Mouse (Mus musculus): Measurements from ENCODE around the gene Tubal3. TPM values are rescaled to one million over a fixed set of nuclear protein-coding genes. Genes with fewer than 3 reads are reported as not detected.
"Not testable (repeated sequence)": the region's sequence is repeated elsewhere in the genome, so short reads cannot be mapped to it uniquely, and the experiment has no call there.

Gene Tubal3
- polyA plus RNA-seq, 1 experiment from 2014 or later: 0.12 TPM

DNA sequence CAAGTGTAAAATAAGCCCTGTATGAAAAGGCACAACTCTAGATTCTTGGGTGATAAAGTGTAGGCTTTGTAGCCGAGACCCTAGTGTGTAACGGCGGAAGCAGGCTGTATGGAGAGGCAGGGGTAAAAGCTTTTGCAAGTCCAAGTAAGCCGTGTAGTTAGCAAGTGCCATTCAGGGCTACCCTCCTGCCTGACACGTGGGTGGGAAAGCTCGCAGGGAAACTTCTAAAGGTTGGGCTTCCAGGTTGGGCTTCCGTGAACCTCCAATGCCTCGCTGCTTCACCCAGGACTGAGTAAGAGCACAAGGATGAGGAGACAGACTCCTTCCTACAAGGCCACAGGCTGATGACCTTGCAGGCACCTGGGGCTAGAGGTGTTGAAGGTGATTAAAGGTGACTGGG, 23.5 kb upstream of the Tubal3 start:
- no peak overlapping the region for H3K4me3 ChIP-seq
- 81% methylated on average over 8 of the region's 8 CpGs for WGBS
- H3K9me3 ChIP-seq: no peaks in the 10 kb centered on the region
- no peaks in the 10 kb centered on the region for H3K27me3 ChIP-seq (ENCODE audit: insufficient read depth, poor library complexity, severe bottlenecking)
- no peak for DNase-seq (ENCODE audit: low spot score)
- H3K27ac ChIP-seq: no peak overlapping the region
- H3K36me3 ChIP-seq: peaks cover 31% of the 10 kb centered on the region
- H3K4me1 ChIP-seq (replicated peaks): peaks cover 20% of the 10 kb centered on the region; the same call in 1 of the 2 replicates

DNA sequence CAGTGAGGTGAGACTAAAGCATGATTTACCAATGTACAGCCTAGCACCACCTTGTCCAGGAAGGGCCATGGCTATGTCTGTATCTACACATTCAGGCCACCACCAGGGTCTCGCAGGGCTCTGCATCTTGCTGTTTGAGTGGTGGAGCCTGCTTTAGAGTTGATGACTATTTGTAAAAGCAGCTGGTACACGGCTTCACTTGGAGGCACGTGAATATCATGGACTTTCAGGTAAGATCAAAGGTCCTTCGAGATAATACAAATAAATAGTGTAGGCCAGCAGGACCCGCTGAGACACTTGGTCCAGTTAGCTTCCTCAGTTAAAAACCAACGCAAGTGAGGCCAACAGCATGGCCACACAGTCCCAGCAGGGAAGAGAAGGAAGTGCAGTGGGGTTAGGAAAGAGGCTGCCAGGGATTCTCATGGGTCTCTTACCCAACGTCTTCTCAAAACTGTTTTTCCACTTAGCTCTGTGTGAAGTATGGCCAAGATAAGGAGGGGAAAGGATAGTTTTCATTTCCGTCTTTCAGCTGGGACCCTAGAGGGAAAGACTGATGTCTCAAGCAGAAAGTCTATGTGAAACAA, 22.6 kb upstream of the Tubal3 start:
- no peaks in the 10 kb centered on the region for H3K27me3 ChIP-seq (ENCODE audit: insufficient read depth, poor library complexity, severe bottlenecking)
- DNase-seq (ENCODE audit: low spot score): no peak
- WGBS: 84% methylated on average over 8 of the region's 8 CpGs
- H3K4me3 ChIP-seq: no peak overlapping the region
- H3K36me3 ChIP-seq: peaks cover 36% of the 10 kb centered on the region
- no peaks in the 10 kb centered on the region for H3K9me3 ChIP-seq
- no peak overlapping the region for H3K27ac ChIP-seq
- H3K4me1 ChIP-seq (replicated peaks): peaks cover 20% of the 10 kb centered on the region; the same call in 1 of the 2 replicates

DNA sequence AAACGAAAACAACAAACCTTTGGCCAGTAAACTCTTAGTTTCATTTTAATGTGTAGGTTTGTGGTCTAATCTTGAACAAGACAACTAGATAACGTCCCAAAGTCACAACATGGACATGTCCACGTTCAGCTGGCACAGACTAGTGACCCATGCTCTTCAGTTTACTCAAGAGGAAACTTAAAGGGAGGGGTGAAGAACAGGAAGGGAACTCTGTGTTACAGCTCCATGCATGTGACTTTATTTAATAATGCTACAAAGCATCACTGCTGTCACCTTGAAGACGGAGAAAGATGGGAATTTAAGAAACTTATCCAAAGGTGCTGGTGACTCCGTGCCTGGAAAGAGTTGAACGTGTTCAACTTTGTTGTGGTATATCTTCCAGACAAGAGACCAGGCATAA, 22.0 kb upstream of the Tubal3 start:
- WGBS: 93% methylated on average over 6 of the region's 6 CpGs
- peaks cover 20% of the 10 kb centered on the region; the same call in 1 of the 2 replicates for H3K4me1 ChIP-seq (replicated peaks)

GRCm38 (mm10) chr13:3896913-3897312, 21.2 kb upstream of the Tubal3 start:
- H3K36me3 ChIP-seq: peaks cover 39% of the 10 kb centered on the region
- no peaks in the 10 kb centered on the region for H3K27me3 ChIP-seq (ENCODE audit: insufficient read depth, poor library complexity, severe bottlenecking)
- WGBS: 45% methylated on average over 5 of the region's 5 CpGs
- H3K4me3 ChIP-seq: no peak overlapping the region
- DNase-seq (ENCODE audit: low spot score): peak; percentile 66
- peaks cover 14% of the 10 kb centered on the region; the same call in 1 of the 2 replicates for H3K4me1 ChIP-seq (replicated peaks)
- H3K27ac ChIP-seq: no peak overlapping the region
- no peaks in the 10 kb centered on the region for H3K9me3 ChIP-seq

More for the DNA sequence above, 22.0 kb upstream of the Tubal3 start:
- Histone ChIP-seq H3K9me3 (no peaks in the 10 kb centered on the region), H3K36me3 (peaks cover 39% of the 10 kb centered on the region), H3K27me3 (ENCODE audit: insufficient read depth, poor library complexity, severe bottlenecking) (no peaks in the 10 kb centered on the region), H3K4me3 (no peak overlapping the region), H3K27ac (no peak overlapping the region)
- DNase-seq (ENCODE audit: low spot score): no peak

DNA sequence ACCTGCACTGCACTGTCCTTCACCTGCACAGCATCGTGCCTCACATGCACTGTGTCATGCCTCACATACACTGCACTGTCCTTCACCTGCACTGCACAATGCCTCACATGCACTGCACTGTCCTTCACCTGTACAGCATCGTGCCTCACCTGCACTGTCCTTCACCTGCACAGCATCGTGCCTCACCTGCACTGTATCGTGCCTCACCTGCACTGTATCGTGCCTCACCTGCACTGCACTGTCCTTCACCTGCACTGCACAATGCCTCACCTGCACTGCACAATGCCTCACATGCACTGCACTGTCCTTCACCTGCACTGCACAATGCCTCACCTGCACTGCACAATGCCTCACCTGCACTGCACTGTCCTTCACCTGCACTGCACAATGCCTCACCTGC, 19.9 kb upstream of the Tubal3 start:
- peaks cover 43% of the 10 kb centered on the region for H3K36me3 ChIP-seq
- WGBS: 95% methylated on average over 5 of the region's 5 CpGs
- not testable (repeated sequence) for H3K9me3 ChIP-seq; H3K4me3 ChIP-seq; DNase-seq (ENCODE audit: low spot score); H3K4me1 ChIP-seq (replicated peaks); H3K27me3 ChIP-seq (ENCODE audit: insufficient read depth, poor library complexity, severe bottlenecking); H3K27ac ChIP-seq

- no peak overlapping the region for H3K4me3 ChIP-seq
- no peaks in the 10 kb centered on the region for H3K4me1 ChIP-seq (replicated peaks)
- H3K36me3 ChIP-seq: peaks cover 47% of the 10 kb centered on the region
- H3K9me3 ChIP-seq: no peaks in the 10 kb centered on the region
- H3K27ac ChIP-seq: no peak overlapping the region
- 94% methylated on average over 9 of the region's 9 CpGs for WGBS
- H3K27me3 ChIP-seq (ENCODE audit: insufficient read depth, poor library complexity, severe bottlenecking): no peaks in the 10 kb centered on the region
- no peak for DNase-seq (ENCODE audit: low spot score)
Observed at GRCm38 (mm10) chr13:3899301-3899700, 18.8 kb upstream of the Tubal3 start.

- 87% methylated on average over 6 of the region's 6 CpGs for WGBS
Observed at GRCm38 (mm10) chr13:3907151-3907696, 10.8 kb upstream of the Tubal3 start.

DNA sequence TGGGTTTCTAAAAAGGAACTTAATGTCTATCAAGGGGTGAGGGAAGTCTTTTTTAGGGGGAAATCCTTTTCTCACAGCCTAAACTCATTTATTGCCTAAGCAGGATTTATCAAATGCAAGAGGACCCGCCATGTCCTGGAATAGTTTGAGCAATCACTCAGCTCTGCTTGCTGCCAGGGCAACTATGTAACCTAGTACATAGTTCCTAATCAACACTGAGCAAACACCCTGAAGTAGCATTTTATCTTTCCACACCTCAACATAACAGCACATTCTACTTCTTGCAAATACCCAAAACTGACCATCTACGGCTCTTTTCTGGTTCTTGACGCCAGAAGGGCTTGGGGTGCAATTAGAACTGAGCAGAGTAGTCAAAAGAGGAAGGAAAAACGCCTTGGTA, 9.8 kb upstream of the Tubal3 start:
- no peak for DNase-seq (ENCODE audit: low spot score)
- Histone ChIP-seq H3K4me1 (replicated peaks) (no peaks in the 10 kb centered on the region), H3K9me3 (0 out of 2 replicates have a peak, but pooled peaks cover 5% of the 10 kb centered on the region), H3K36me3 (peaks cover 69% of the 10 kb centered on the region), H3K27me3 (ENCODE audit: insufficient read depth, poor library complexity, severe bottlenecking) (no peaks in the 10 kb centered on the region), H3K27ac (no peak overlapping the region), H3K4me3 (no peak overlapping the region)
- WGBS: 91% methylated on average over 4 of the region's 4 CpGs

More at GRCm38 (mm10) chr13:3907151-3907696, 10.8 kb upstream of the Tubal3 start:
- Histone ChIP-seq H3K4me1 (replicated peaks) (no peaks in the 10 kb centered on the region), H3K4me3 (no peak overlapping the region), H3K27ac (no peak overlapping the region), H3K27me3 (ENCODE audit: insufficient read depth, poor library complexity, severe bottlenecking) (no peaks in the 10 kb centered on the region), H3K9me3 (0 out of 2 replicates have a peak, but pooled peaks cover 5% of the 10 kb centered on the region), H3K36me3 (peaks cover 66% of the 10 kb centered on the region)
- no peak for DNase-seq (ENCODE audit: low spot score)

GRCm38 (mm10) chr13:3910356-3910755, 7.7 kb upstream of the Tubal3 start:
- no peak for DNase-seq (ENCODE audit: low spot score)
- no peak overlapping the region for H3K27ac ChIP-seq
- H3K27me3 ChIP-seq (ENCODE audit: insufficient read depth, poor library complexity, severe bottlenecking): no peaks in the 10 kb centered on the region
- H3K36me3 ChIP-seq: peaks cover 79% of the 10 kb centered on the region
- 80% methylated on average over 5 of the region's 5 CpGs for WGBS
- H3K9me3 ChIP-seq: peaks cover 11% of the 10 kb centered on the region
- H3K4me3 ChIP-seq: no peak overlapping the region
- no peaks in the 10 kb centered on the region for H3K4me1 ChIP-seq (replicated peaks)

- 90% methylated on average over 4 of the region's 4 CpGs for WGBS
- H3K36me3 ChIP-seq: peaks cover 62% of the 10 kb centered on the region
- H3K27me3 ChIP-seq (ENCODE audit: insufficient read depth, poor library complexity, severe bottlenecking): no peaks in the 10 kb centered on the region
- H3K4me3 ChIP-seq: no peak overlapping the region
- H3K27ac ChIP-seq: no peak overlapping the region
- peaks cover 10% of the 10 kb centered on the region for H3K4me1 ChIP-seq (replicated peaks)
- DNase-seq (ENCODE audit: low spot score): no peak
- peaks cover 17% of the 10 kb centered on the region for H3K9me3 ChIP-seq
Observed at GRCm38 (mm10) chr13:3913504-3913903, 4.6 kb upstream of the Tubal3 start.

GRCm38 (mm10) chr13:3924483-3924882, 6.4 kb downstream of the Tubal3 start:
- no peaks in the 10 kb centered on the region for H3K4me1 ChIP-seq (replicated peaks)
- 85% methylated on average over 5 of the region's 5 CpGs for WGBS
- no peaks in the 10 kb centered on the region for H3K9me3 ChIP-seq
- H3K27ac ChIP-seq: no peak overlapping the region
- H3K27me3 ChIP-seq (ENCODE audit: insufficient read depth, poor library complexity, severe bottlenecking): no peaks in the 10 kb centered on the region
- no peak for DNase-seq (ENCODE audit: low spot score)
- no peaks in the 10 kb centered on the region for H3K36me3 ChIP-seq
- no peak overlapping the region for H3K4me3 ChIP-seq

- no peak for DNase-seq (ENCODE audit: low spot score)
- Histone ChIP-seq H3K27me3 (ENCODE audit: insufficient read depth, poor library complexity, severe bottlenecking) (no peaks in the 10 kb centered on the region), H3K9me3 (no peaks in the 10 kb centered on the region), H3K4me3 (no peak overlapping the region), H3K36me3 (no peaks in the 10 kb centered on the region), H3K27ac (no peak overlapping the region), H3K4me1 (replicated peaks) (no peaks in the 10 kb centered on the region)
- 90% methylated on average over 6 of the region's 6 CpGs for WGBS
Observed at GRCm38 (mm10) chr13:3925632-3926031, 7.6 kb downstream of the Tubal3 start.

DNA sequence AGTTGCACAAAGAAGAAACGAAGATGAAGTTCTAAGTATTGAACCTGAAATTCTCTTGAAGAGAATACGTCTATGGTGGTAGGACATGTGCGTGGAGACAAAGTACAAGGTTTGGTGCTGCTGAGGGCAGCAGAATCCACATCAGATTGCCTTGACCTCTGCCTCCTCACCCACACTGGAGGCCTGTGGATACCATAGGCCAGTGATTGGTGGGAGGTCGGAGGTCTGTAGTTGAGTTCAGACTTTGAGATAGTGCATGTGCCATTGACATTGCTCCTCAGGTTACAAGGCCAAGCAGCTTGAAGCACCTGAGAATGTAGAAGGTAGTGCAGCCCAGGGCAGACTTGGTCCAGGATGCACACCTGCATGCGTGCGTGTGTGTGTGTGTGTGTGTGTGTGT, 8.0 kb downstream of the Tubal3 start:
- no peaks in the 10 kb centered on the region for H3K36me3 ChIP-seq
- 91% methylated on average over 6 of the region's 6 CpGs for WGBS
- no peaks in the 10 kb centered on the region for H3K9me3 ChIP-seq
- H3K27me3 ChIP-seq (ENCODE audit: insufficient read depth, poor library complexity, severe bottlenecking): no peaks in the 10 kb centered on the region
- H3K4me1 ChIP-seq (replicated peaks): no peaks in the 10 kb centered on the region
- H3K27ac ChIP-seq: no peak overlapping the region
- DNase-seq (ENCODE audit: low spot score): no peak
- no peak overlapping the region for H3K4me3 ChIP-seq

Measured in hindbrain, embryonic 10.5 days (tissue).